Mouse (Mus musculus): ENCODE data around the gene Dysf. TPM values are rescaled to one million over a fixed set of nuclear protein-coding genes. Genes with fewer than 3 reads are reported as not detected.
"Not testable (repeated sequence)": the region's sequence is repeated elsewhere in the genome, so short reads cannot be mapped to it uniquely, and the experiment has no call there.

The Dysf gene
- 1 to 10 TPM; 3.8 to 4.5 TPM for total RNA-seq (2021)
- long read RNA-seq, experiment 1, partial matches to known transcripts = 3 of 3 reads
- long read RNA-seq, experiment 1, other reads (novel, unspliced or antisense) = 0 of 3 reads
- long read RNA-seq, experiment 2, full-length matches to known transcripts = 1 of 6 reads
- long read RNA-seq, experiment 2, partial matches to known transcripts = 3 of 6 reads
- long read RNA-seq, experiment 2, other reads (novel, unspliced or antisense) = 2 of 6 reads

DNA sequence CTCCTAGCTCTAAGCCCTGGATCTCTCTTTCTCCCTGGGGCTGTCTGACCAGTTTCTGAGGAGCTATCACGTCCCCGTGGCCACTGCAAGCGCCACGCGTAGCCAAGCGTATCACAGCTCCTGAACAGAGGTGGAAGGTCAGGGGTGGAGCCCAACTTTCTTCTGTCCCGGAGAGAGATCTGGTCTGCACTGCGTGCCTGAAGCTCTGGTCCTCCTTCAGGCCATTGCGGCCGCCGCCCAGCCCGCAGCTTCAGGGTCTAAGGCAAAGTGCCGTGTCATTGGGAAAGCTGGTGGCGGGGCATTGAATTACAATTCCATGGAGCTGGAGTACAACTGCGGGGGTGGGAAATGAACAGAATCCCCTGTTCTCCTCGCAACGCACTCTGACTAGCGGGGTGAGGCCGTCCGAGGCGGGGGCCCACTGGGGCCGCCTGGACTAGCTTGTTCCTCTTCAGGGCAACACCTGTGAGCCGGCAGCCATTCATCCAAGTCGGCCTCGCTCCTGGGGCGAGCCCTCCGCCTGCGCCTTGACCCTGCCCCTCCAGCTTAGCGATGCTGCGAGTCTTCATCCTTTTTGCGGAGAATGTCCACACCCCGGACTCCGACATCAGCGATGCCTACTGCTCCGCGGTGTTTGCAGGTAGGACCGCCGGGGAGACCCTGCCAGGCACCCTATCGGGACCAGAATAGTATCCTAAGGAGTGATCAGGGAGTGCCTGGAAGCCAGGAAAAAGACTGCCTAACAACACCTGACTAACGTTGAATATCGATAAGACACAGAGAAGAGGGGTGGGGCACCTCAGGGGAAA, at the start of gene Dysf:
Gene Dysf, plus strand, starts transcription at position 228 of the 809 bp plus-strand sequence.
- DNase-seq (ENCODE audit: low spot score in 2 of 2) = no peak

DNA sequence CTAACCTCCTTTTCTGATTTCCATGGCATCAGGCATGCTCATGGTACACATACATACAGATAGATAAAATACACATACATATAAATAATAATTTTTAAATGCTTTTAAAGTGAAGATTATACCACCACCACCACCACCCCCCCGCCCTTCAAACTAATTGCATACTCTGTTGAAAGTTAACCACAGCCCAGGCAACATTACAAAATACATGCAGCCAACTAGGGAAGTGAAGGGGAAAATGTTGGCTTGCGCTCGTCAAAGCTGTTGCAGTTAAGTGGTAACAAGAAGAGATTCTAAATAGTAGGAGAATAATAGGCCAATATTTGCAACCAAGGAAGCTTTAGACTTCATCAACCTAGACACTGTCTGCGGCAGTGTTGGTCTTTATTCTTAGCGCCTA, 20.7 kb upstream of the Dysf start:
- no peak for DNase-seq (ENCODE audit: low spot score in 2 of 2)

DNA sequence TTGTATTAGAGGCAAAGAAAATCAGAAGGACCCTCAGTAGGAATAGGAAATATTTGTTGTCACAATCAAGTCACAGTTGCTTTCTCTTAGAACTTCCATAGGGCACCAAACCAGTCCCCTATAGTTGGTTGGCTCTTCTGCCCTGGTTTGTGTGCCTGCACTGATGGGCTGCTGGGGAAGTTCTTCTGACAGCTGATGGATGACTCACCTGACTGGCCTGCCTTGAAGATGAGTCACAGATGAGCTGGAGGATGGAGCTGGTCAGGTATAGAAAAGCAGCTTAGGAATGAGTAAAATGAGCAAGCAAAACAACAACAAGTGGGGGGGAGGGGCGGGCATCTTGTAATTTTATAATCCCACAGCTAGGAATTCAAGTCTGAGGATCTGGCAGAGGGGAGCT, 5.7 kb upstream of the Dysf start:
- DNase-seq (ENCODE audit: low spot score in 2 of 2) = no peak

DNA sequence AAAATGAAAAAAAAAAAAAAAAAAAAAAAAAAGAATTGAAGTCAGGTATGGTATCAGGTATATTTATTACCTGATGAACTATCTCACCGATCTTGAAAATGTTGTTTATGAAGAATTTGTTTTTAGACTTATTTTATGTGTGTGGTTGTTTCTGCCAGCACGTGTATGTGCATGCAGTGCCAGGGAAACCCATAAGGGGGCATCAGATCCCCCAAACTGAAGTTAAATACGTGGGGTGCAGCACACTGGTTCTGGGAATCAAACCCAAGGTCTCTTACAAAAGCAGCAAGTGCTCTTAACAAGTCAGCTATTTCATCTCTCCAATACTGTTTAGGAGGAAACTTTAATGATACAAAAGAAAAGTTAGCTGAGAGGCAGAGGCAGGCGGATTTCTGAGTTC, 4.1 kb upstream of the Dysf start:
- DNase-seq (ENCODE audit: low spot score in 2 of 2) = no peak

DNA sequence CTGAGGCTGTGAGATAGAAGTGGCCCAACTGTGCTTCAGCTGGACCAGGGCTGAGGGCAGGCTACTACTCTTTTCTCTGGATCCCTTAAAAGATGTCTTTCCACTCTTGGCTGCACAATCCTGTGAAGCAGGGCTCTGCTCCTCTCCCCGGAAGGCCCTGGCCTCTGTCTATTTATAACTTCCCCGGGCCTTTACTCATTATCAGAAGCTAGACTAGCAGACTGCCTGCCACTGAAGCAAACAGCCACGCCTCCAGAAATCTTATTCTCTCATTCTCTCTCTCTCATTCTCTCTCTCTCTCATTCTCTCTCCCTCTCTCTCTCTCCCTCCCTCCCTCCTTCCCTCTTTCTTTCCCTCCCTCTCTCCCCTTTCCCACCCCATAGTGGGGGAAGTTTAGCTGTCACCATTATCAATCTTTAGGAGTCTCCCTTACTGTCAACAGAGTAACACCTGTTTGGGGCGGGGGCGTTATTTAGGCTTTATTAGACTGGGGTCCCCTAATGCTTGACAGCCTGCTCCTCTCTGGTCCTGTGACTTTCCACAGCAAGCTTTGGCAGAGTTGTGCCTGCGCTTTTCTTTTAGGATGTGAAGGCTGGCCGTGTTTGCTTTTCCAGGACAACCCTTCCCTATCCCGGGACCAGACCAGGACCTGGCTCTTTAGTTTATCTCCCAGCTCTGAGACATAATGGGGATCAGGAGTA, 932 bp downstream of the Dysf start:
- DNase-seq (ENCODE audit: low spot score in 2 of 2) = no peak

DNA sequence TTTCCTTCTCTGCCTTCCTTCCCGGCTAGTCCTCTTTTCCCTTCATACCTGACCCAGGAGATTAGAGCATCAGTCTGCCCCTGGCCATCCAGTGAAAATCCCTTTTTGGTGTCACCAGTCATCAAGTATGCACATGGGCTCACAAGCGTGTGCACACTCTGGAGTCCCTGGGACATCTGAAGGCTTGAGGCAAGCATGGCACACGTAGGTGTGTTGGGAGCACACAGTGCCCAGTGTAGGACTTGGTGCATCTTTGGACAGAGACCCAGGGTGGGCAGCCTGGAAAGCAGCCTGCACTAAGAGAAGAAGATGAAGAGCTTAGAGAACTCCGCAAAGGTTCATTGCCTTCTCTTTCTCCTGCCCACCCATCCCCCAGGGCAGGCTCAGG, 1.5 kb downstream of the Dysf start:
- no peak for DNase-seq (ENCODE audit: low spot score in 2 of 2)

DNA sequence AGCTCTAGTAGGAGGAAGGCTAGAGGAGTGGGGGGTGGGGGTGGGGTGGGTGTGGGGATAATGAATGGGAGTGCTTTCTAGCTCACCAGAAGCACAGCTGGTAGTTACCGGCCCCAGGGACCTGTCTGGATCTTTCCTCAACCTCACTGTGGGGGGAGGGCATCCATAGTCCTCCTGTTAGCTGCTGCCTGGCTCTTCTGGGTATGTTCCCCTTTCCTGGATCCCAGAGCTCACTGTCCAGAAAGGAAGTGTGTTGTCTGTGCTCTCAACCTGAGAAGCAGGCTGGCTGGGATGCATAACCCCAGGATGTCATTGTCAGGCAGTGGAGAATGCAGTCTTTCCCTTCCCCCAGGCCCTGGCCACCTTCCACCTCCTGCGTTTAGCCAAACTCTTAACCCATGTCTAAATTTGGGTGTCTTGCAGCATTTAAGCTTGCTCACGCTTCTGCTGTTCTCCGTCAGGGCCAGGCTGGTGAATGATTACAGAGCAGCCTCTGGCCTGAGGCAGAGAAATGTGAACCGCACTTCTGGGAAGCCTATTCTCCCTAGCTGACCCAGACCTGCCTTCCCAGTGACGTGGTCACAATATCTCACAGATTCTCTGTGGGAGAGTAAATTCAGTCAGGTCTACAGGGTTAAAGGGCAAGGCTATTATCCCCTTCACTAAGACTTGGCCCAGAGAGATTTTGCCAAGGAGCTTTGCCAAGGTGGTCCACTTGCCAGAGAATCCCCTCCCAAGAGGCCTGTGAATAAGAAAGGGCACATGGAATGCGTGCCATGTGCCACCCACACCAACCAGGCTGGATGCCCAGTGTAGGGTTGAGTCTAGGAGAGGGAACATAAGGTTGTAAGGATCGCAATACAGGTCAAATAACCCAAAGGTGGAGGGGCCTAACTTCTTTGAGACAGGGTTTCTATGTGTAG, 2.2 kb downstream of the Dysf start:
- no peak for DNase-seq (ENCODE audit: low spot score in 2 of 2)

DNA sequence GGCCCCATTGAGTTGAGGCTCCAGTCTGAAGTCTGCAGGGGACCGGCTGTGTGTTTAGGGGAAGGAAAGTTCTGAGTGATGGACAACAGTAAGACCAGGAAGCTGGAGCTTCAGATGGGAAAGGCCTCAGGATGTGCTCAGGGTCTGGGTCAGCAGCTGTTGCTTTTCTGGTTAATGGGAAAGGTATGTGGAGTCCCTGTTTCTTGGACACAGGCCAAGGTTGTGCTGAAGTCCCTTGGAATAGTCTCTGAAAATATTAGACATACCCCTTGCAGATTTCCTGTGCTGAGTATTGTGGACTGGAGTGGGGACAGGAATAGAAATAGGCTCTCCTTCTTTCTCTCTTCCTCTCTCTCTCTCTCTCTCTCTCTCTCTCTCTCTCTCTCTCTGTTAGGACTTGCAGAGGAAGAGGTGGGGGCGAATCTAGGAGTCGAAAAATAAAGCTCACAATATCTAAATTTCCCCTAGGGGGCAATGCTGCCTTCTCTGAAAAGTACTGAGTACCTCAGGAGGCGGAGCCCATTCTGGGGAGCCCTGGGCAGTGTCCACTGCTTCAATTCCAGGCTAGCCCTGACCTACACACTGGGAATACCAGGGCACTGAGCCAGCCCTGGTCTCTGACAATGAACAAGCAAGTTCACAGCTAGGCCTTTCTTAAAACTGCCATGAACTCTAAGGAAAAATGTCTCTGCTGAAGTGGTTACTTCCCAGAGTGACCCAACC, 6.7 kb downstream of the Dysf start:
- not testable (repeated sequence) for DNase-seq (ENCODE audit: low spot score in 2 of 2)

DNA sequence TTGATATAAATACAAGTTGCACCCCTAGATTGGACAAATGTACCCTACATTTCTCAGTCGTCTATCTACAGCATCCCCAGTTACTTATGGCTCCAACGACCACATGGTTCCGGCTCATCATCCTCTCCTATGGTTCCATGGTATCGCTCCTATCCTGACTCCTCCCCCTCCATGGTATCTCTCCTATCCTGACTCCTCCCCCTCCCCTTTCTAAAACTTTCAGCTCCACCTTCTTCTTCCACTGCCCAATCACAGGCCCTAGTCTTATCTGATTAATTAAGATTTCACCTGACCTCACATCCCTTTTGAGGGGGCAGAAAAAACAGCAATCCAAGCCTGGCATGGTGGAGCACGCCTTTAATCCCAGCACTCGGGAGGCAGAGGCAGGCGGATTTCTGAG, 8.5 kb downstream of the Dysf start:
- DNase-seq (ENCODE audit: low spot score in 2 of 2) = no peak

DNA sequence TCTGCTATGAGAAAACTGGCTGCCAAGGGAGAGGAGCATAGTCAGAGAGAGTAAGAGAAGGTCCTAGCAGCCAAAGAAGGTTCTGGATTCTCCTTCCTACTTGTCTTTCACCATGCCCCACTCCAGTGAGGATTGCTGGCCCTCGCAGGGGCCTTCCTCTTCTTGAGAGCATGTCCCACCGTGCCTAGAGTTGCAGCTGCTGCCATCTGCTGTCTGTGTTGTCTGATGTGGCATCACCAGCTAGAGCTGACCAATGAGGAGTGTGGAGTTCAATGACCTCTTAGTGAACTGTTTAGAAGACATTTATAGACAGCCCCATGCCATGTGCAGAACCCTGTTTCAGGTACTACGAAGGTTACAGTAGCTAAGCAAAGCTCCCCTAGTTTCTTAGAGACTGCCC, 9.0 kb downstream of the Dysf start:
- DNase-seq (ENCODE audit: low spot score in 2 of 2) = no peak

DNA sequence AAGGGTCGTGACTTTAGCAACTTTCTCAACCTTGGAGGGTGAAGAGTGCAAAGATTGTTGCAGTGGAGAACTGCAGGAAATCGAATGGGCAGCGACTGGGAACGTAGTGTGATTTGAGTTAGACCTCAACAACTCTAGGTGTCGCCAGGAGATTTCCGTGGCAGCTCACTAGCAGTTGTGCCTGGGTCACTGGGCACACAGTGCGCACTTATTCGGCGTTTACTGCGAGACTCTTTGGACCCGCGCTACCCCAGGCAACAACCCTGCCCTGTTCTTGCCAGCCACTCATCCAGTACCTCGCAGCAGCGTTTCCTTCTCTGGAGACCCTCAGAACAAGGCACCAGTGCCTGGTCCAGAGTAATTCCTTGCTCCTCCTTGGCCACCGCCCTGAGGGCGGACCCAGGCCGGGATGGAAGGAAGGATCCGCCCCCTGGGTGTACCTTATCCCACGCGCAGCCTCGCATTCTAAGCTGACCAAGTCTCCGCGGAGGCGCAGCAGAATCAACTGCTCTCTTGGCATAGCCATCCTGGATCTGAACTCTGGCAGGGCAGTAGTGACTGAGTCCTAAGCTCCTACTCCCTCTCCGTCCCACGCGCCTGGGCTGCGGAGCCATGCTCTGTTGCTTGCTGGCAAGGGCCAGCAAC, 10.6 kb downstream of the Dysf start:
- peak; percentile 36 to 37 for DNase-seq (ENCODE audit: low spot score in 2 of 2)

DNA sequence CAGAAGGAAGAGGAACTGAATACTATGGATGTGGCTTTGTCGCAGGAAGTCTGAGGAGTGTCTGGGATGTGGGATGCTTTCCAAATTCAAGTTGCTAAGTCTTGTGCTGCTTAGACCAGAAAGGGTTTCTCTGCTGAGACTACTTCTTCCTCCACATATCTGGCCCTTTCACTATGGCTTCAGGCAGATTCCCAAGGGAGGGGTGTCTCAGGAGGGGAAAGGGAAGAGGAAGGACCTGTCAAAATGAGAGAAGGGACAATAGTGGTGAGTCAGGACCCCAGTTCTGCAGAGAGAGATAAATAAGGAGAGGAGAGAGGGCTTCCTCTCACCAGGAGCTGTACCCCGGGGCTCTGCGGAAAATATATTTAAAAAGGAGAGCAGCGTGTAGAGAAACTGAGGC, 11.6 kb downstream of the Dysf start:
- no peak for DNase-seq (ENCODE audit: low spot score in 2 of 2)

DNA sequence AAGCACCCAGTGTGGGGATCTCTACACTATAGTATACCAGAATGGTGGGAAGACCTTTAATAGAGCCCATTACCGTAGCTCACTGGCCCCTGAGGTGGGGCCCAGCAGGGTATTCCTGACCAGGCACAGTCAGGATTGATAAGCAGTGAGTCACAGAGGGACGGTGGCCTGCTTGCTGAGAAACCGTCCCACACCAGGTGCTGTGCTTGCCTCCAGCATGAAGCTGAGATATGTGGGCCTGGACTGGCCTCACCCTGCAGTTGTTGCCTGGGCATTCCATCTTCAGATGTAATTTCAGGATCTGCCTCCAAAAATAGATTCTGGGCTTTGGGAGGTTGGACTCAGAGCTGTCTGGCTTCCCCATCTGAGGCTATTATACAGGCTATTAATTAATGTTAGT, 13.6 kb downstream of the Dysf start:
- no peak for DNase-seq (ENCODE audit: low spot score in 2 of 2)

DNA sequence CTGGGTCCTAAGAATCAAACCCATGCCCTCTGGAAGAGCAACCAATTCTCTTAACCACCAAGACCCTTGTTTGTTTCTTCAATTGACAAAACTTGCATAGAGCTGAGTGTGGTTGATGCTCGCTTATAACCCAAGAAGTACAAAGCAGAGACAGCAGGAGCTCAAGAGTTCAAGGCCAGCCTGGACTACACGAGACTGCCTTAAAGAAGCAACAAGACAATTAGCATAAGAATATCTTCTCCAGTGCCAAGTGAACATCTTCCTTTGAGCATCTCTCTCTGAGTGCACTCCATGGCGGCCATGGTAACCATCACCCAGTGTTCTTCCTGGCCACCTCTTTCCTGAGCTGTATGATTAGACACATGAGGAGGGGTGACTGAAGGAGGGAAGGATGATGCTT, 17.2 kb downstream of the Dysf start:
- no peak for DNase-seq (ENCODE audit: low spot score in 2 of 2)

DNA sequence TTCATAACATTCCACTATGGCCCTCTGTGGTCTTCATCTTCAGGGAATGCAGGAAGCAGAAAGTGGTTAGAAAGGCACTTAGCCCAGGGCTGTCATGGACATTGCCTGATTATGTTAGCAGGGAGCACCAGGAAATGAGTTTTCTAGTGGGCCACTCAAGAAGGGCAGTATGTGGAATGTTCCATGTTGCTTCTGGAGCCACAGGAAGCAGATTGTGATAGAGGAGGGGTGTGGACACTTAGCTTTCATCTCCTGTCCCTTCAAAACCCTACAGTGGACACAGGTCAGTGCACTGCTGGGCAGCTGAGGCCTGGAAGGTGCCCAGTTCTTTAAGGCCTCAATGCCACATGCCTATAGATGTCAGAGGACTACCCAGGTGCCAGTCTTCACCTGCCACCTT, 20.4 kb downstream of the Dysf start:
- DNase-seq (ENCODE audit: low spot score in 2 of 2) = no peak

DNA sequence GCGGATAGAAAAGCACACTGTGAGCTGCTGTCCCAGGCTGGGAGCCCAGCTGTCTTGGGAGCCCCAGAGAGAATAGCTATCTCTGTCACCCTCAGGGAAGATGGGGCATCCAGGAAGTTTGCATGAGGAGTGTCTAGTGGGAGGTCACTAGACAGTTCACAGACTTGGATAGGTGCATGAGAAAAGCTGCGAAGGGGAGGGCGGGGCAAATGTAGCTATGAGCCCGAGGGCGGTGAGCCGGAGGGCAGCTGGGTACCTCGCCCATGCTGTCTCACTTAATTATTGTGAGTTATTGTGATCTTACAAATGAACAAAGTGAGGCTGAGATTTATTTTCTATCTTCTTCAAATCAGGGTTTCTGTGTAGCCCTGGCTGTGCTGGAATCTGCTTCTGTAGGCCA, 21.4 kb downstream of the Dysf start:
- no peak for DNase-seq (ENCODE audit: low spot score in 2 of 2)

DNA sequence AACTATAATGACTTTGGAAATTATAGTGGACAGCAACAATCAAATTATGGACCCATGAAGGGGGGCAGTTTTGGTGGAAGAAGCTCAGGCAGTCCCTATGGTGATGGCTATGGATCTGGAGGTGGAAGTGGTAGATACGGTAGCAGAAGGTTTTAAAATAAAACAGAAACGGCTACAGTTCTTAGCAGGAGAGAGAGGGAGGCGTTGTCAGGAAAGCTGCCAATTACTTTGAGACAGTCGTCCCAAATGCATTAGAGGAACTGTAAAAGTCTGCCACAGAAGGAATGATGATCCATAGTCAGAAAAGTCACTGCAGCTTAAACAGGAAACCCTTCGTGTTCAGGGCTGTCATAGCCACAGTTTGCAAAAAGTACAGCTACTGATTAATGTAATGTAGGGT, 24.1 kb downstream of the Dysf start:
- DNase-seq (ENCODE audit: low spot score in 2 of 2) = not testable (repeated sequence)

DNA sequence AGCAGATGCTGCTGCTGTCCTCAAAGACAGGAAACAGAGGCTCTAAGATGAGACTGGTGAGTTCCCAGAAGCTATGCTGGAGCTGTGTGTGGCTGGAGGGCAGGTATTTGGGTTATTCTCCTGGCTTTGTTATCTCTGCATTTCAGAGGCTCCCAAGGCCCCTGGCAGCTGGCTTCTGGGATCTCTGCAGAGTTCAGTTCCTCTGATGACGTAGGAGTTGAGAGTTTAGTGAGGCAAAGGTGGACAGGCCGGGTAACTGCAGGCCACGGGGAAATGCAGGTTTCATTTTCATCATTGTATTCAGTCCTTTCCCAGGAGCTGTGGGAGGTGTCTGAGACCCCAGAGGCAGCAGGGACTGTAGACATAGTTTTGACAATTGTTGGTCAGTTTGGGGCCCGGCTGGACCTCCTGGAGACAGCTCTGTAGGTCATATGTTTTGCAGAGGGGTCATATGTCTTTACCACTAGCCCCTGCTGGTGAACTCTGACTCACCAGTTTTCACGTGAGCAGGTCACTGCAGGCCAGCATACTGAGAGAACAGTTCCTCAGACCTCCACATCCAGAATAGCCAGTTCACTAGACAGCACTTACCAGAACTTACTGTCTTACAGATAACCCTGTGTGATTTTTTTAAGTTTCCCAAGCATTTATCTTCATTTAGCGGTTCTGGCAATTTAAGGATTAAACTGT, 35.0 kb downstream of the Dysf start:
- DNase-seq (ENCODE audit: low spot score in 2 of 2) = no peak

DNA sequence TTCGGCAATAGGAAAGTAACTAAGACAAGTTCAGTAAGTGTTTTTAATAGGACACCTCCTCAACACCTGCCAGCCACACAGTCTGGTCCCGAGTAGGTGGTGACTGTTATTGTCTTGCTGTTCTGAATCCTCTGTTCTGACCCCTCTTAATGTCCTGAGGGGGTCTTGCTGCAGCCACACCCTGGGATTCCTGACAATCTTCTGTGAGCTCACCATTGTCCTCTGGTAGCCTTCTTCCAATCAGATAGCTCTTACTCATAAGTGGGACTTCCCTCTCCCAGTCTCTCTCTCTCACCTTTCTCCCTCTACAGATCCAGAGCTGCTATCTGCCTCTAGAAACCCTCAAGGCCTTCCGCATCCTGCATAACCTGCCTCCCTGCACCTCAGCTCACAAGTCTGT, 36.3 kb downstream of the Dysf start:
- no peak for DNase-seq (ENCODE audit: low spot score in 2 of 2)

DNA sequence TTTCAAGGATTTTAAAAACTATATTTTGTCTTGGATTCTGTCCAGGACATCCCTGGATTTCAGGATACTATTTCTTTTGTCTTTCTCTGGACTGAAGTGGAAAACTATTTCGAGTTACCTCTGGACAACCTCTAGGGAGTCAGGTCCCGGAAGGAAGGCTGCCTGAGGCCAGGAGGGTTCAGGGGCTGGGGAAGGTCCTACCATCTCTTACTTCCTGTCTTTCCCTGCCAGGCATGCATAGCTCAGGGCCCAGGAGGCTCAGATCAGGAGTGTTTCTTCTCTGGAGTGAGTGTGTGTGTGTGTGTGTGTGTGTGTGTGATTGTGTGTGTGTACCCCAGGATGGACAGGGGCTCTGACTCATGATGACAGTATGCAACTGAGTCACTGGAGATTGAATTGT, 40.5 kb downstream of the Dysf start:
- no peak for DNase-seq (ENCODE audit: low spot score in 2 of 2)
